Mouse (Mus musculus): ENCODE results near the gene Ntrk2. TPM values are rescaled to one million over a fixed set of nuclear protein-coding genes. Genes with fewer than 3 reads are reported as not detected.

Ntrk2 gene
- polyA plus RNA-seq, 1 experiment = 6.1 TPM

- no peak overlapping the region for H3K4me3 ChIP-seq (ENCODE audit: insufficient read depth, low read depth, low read length)
- no peak for DNase-seq
- no peak overlapping the region for H3K27ac ChIP-seq (ENCODE audit: insufficient read depth, low read depth, low read length)
- no peaks in the 10 kb centered on the region for H3K27me3 ChIP-seq (replicated peaks; ENCODE audit: control insufficient read depth, insufficient read depth, low read length)
- no peaks in the 10 kb centered on the region for H3K36me3 ChIP-seq (ENCODE audit: control insufficient read depth, insufficient read depth, low read length)
- no peak for TF ChIP-seq CTCF (conservative IDR thresholded peaks at IDR 0.05; ENCODE audit: insufficient read depth, insufficient read length, low read depth, low read length)
- no peak for TF ChIP-seq POLR2A (IDR thresholded peaks at IDR 0.05; ENCODE audit: low read depth, low read length)
- no peaks in the 10 kb centered on the region for H3K4me1 ChIP-seq (ENCODE audit: control insufficient read depth, insufficient read depth, low read length)
Measured at GRCm38 (mm10) chr13:58912559-58912958, 106.2 kb downstream of the Ntrk2 start.

- Histone ChIP-seq H3K4me1 (ENCODE audit: control insufficient read depth, insufficient read depth, low read length) (no peaks in the 10 kb centered on the region), H3K27me3 (replicated peaks; ENCODE audit: control insufficient read depth, insufficient read depth, low read length) (no peaks in the 10 kb centered on the region), H3K36me3 (ENCODE audit: control insufficient read depth, insufficient read depth, low read length) (no peaks in the 10 kb centered on the region), H3K4me3 (ENCODE audit: insufficient read depth, low read depth, low read length) (no peak overlapping the region), H3K27ac (ENCODE audit: insufficient read depth, low read depth, low read length) (no peak overlapping the region)
- TF ChIP-seq POLR2A (IDR thresholded peaks at IDR 0.05; ENCODE audit: low read depth, low read length) (no peak), CTCF (conservative IDR thresholded peaks at IDR 0.05; ENCODE audit: insufficient read depth, insufficient read length, low read depth, low read length) (no peak)
- DNase-seq = no peak
- 84% methylated on average over 6 of the region's 6 CpGs for WGBS
Measured at GRCm38 (mm10) chr13:58914061-58914814, 107.9 kb downstream of the Ntrk2 start.

- TF ChIP-seq CTCF (conservative IDR thresholded peaks at IDR 0.05; ENCODE audit: insufficient read depth, insufficient read length, low read depth, low read length) (no peak), POLR2A (IDR thresholded peaks at IDR 0.05; ENCODE audit: low read depth, low read length) (no peak)
- Histone ChIP-seq H3K27ac (ENCODE audit: insufficient read depth, low read depth, low read length) (no peak overlapping the region), H3K27me3 (replicated peaks; ENCODE audit: control insufficient read depth, insufficient read depth, low read length) (no peaks in the 10 kb centered on the region), H3K36me3 (ENCODE audit: control insufficient read depth, insufficient read depth, low read length) (no peaks in the 10 kb centered on the region), H3K4me1 (ENCODE audit: control insufficient read depth, insufficient read depth, low read length) (no peaks in the 10 kb centered on the region), H3K4me3 (ENCODE audit: insufficient read depth, low read depth, low read length) (no peak overlapping the region)
- DNase-seq = no peak
- WGBS = 96% methylated on average over 2 of the region's 2 CpGs
Measured at GRCm38 (mm10) chr13:58916348-58916747, 110.0 kb downstream of the Ntrk2 start.

GRCm38 (mm10) chr13:58920241-58920640 lies 113.9 kb downstream of the Ntrk2 start:
- Histone ChIP-seq H3K27ac (ENCODE audit: insufficient read depth, low read depth, low read length) (no peak overlapping the region), H3K4me3 (ENCODE audit: insufficient read depth, low read depth, low read length) (no peak overlapping the region), H3K27me3 (replicated peaks; ENCODE audit: control insufficient read depth, insufficient read depth, low read length) (no peaks in the 10 kb centered on the region), H3K36me3 (ENCODE audit: control insufficient read depth, insufficient read depth, low read length) (no peaks in the 10 kb centered on the region), H3K4me1 (ENCODE audit: control insufficient read depth, insufficient read depth, low read length) (no peaks in the 10 kb centered on the region)
- DNase-seq = no peak
- TF ChIP-seq POLR2A (IDR thresholded peaks at IDR 0.05; ENCODE audit: low read depth, low read length) (no peak), CTCF (conservative IDR thresholded peaks at IDR 0.05; ENCODE audit: insufficient read depth, insufficient read length, low read depth, low read length) (no peak)
- WGBS = 94% methylated on average over 7 of the region's 7 CpGs

- Histone ChIP-seq H3K27me3 (replicated peaks; ENCODE audit: control insufficient read depth, insufficient read depth, low read length) (no peaks in the 10 kb centered on the region), H3K27ac (ENCODE audit: insufficient read depth, low read depth, low read length) (no peak overlapping the region), H3K36me3 (ENCODE audit: control insufficient read depth, insufficient read depth, low read length) (no peaks in the 10 kb centered on the region), H3K4me3 (ENCODE audit: insufficient read depth, low read depth, low read length) (no peak overlapping the region), H3K4me1 (ENCODE audit: control insufficient read depth, insufficient read depth, low read length) (no peaks in the 10 kb centered on the region)
- no peak for DNase-seq
- no peak for TF ChIP-seq POLR2A (IDR thresholded peaks at IDR 0.05; ENCODE audit: low read depth, low read length)
- TF ChIP-seq CTCF (conservative IDR thresholded peaks at IDR 0.05; ENCODE audit: insufficient read depth, insufficient read length, low read depth, low read length) = no peak
- 86% methylated on average over 3 of the region's 3 CpGs for WGBS
Measured at GRCm38 (mm10) chr13:58921255-58921654, 114.9 kb downstream of the Ntrk2 start.

GRCm38 (mm10) chr13:58921705-58922104 lies 115.3 kb downstream of the Ntrk2 start:
- 84% methylated on average over 10 of the region's 10 CpGs for WGBS

GRCm38 (mm10) chr13:58922174-58922573 lies 115.8 kb downstream of the Ntrk2 start:
- Histone ChIP-seq H3K36me3 (ENCODE audit: control insufficient read depth, insufficient read depth, low read length) (no peaks in the 10 kb centered on the region), H3K27ac (ENCODE audit: insufficient read depth, low read depth, low read length) (no peak overlapping the region), H3K4me1 (ENCODE audit: control insufficient read depth, insufficient read depth, low read length) (no peaks in the 10 kb centered on the region), H3K27me3 (replicated peaks; ENCODE audit: control insufficient read depth, insufficient read depth, low read length) (no peaks in the 10 kb centered on the region), H3K4me3 (ENCODE audit: insufficient read depth, low read depth, low read length) (no peak overlapping the region)
- 87% methylated on average over 15 of the region's 15 CpGs for WGBS
- TF ChIP-seq POLR2A (IDR thresholded peaks at IDR 0.05; ENCODE audit: low read depth, low read length) (no peak), CTCF (conservative IDR thresholded peaks at IDR 0.05; ENCODE audit: insufficient read depth, insufficient read length, low read depth, low read length) (no peak)
- no peak for DNase-seq

More at GRCm38 (mm10) chr13:58921705-58922104, 115.3 kb downstream of the Ntrk2 start:
- TF ChIP-seq POLR2A (IDR thresholded peaks at IDR 0.05; ENCODE audit: low read depth, low read length) = no peak
- no peak for TF ChIP-seq CTCF (conservative IDR thresholded peaks at IDR 0.05; ENCODE audit: insufficient read depth, insufficient read length, low read depth, low read length)
- Histone ChIP-seq H3K4me3 (ENCODE audit: insufficient read depth, low read depth, low read length) (no peak overlapping the region), H3K4me1 (ENCODE audit: control insufficient read depth, insufficient read depth, low read length) (no peaks in the 10 kb centered on the region), H3K27me3 (replicated peaks; ENCODE audit: control insufficient read depth, insufficient read depth, low read length) (no peaks in the 10 kb centered on the region), H3K36me3 (ENCODE audit: control insufficient read depth, insufficient read depth, low read length) (no peaks in the 10 kb centered on the region), H3K27ac (ENCODE audit: insufficient read depth, low read depth, low read length) (no peak overlapping the region)
- DNase-seq = no peak
